Mouse (Mus musculus) urinary bladder, postnatal 36 days (tissue): ENCODE results near the gene Gm20696.

Experiments used
- DNase-seq, 2 experiments: peaks; one replicate each; pipeline ENCODE4 v3.0.0; 2022; ENCODE audit warnings: low spot score in 2 of 2, mixed read lengths in 1 of 2

Gm20696 gene

GRCm38 (mm10) chr6:99263061-99263885, 403.3 kb downstream of the Gm20696 start:
- DNase-seq = no peak

- no peak for DNase-seq
Observed at GRCm38 (mm10) chr6:99261737-99262130, 404.9 kb downstream of the Gm20696 start.

GRCm38 (mm10) chr6:99260941-99261736, 405.5 kb downstream of the Gm20696 start:
- DNase-seq = no peak

- DNase-seq = no peak
Observed at GRCm38 (mm10) chr6:99258346-99258745, 408.3 kb downstream of the Gm20696 start.

GRCm38 (mm10) chr6:99257676-99258075, 408.9 kb downstream of the Gm20696 start:
- no peak for DNase-seq

GRCm38 (mm10) chr6:99253331-99253730, 413.3 kb downstream of the Gm20696 start:
- DNase-seq = peak; percentile 28 to 54

GRCm38 (mm10) chr6:99252816-99253215, 413.8 kb downstream of the Gm20696 start:
- DNase-seq = peak; percentile 16 to 51

GRCm38 (mm10) chr6:99251924-99252323, 414.7 kb downstream of the Gm20696 start:
- no peak for DNase-seq

GRCm38 (mm10) chr6:99251222-99251621, 415.4 kb downstream of the Gm20696 start:
- DNase-seq = no peak

- no peak for DNase-seq
Observed at GRCm38 (mm10) chr6:99249496-99250030, 417.0 kb downstream of the Gm20696 start.

- no peak for DNase-seq
Observed at GRCm38 (mm10) chr6:99248396-99248795, 418.2 kb downstream of the Gm20696 start.

GRCm38 (mm10) chr6:99241625-99242395, 424.8 kb downstream of the Gm20696 start:
- DNase-seq = no peak

- no peak for DNase-seq
Observed at GRCm38 (mm10) chr6:99240764-99241163, 425.8 kb downstream of the Gm20696 start.

- no peak for DNase-seq
Observed at GRCm38 (mm10) chr6:99235588-99235987, 431.0 kb downstream of the Gm20696 start.

GRCm38 (mm10) chr6:99233411-99233810, 433.2 kb downstream of the Gm20696 start:
- DNase-seq = no peak

- DNase-seq = no peak
Observed at GRCm38 (mm10) chr6:99228336-99228870, 438.2 kb downstream of the Gm20696 start.

- DNase-seq = no peak
Observed at GRCm38 (mm10) chr6:99221147-99221546, 445.4 kb downstream of the Gm20696 start.

- DNase-seq = no peak
Observed at GRCm38 (mm10) chr6:99220472-99220871, 446.1 kb downstream of the Gm20696 start.

GRCm38 (mm10) chr6:99217846-99218245, 448.8 kb downstream of the Gm20696 start:
- no peak for DNase-seq

GRCm38 (mm10) chr6:99217155-99217554, 449.4 kb downstream of the Gm20696 start:
- DNase-seq = no peak

- no peak for DNase-seq
Observed at GRCm38 (mm10) chr6:99212461-99212860, 454.1 kb downstream of the Gm20696 start.
